Mouse (Mus musculus): ENCODE measurements around the gene Ptch2.

DNA sequence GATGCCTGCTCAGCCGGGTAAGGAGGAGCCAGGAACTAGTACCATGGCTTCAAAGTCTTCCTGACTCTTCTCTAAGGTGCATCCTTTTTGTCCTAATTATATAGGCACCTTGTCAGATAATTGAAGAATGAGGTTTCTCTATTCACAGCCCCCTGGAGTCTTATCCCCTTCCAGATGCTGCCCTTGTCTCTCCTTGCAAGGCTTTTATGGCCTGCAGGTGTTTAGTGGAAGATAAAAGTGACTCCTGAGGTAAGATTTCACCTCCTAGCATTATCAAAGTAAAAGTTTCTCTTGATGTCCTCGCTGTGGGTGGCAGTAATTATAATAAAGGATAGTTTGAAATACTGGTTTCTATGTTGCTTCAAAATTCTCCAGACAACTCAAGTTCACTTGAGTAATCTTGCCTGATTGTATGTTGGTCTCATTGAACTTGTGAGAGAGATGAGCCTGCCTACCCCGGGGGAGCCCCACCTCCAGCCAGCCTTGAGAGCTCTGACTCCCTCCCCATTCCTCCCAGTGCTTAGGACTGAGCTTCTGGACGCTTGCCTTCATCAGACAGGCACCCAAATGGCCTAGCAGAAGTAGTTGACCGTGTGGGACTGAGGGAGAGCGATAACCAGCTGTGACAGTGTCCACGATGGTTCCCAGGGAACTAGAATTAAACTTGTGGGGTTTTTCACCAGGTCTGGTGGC, 7.8 kb upstream of the Ptch2 start:
- TF ChIP-seq POLR2A (IDR thresholded peaks at IDR 0.05; ENCODE audit: low read depth, low read length) (no peak), CTCF (conservative IDR thresholded peaks at IDR 0.05; ENCODE audit: insufficient read depth, insufficient read length, low read depth, low read length) (no peak)

All from kidney, adult 2 months (tissue).